Mouse (Mus musculus): ENCODE measurements around the gene Btbd35f2.
"Not testable (repeated sequence)": the region's sequence is repeated elsewhere in the genome, so short reads cannot be mapped to it uniquely, and the experiment has no call there.

The Btbd35f2 gene

DNA sequence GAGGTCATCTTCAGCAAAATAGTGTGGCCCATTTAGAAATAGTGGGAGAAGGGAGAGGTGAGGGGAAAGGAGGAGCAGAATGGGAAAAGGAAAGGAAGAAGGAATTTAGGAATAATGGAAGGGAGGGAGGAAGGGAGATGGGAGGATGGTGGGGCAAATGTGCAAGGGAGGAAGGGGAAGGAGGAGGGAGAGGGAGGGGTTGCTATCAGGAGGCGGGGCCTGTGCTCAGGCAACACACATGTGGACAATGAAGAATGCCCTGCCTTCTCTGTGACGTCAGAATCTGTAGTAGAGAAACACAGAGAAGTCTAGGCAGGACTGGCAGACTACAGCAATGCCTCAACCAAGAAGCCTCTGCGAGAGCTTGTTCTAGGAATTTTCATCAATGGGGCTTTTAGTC lies at the start of gene Btbd35f2:
Btbd35f2 (plus strand) TSS at position 301 of the 400 bp plus-strand sequence.
- DNase-seq (ENCODE audit: inconsistent ontology term): not testable (repeated sequence)

Data from Muller cell, postnatal 12 days (primary cell).